Mouse (Mus musculus) stomach, embryonic 15.5 days (tissue): ENCODE data around the gene 2610028H24Rik. TPM values are rescaled to one million over a fixed set of nuclear protein-coding genes. Genes with fewer than 3 reads are reported as not detected.

ENCODE experiments used
- ATAC-seq: fragments of 200-750 bp; cut with Nextera tagmentation; 2 replicates; pipeline ENCODE4 v1.8.0; 2017; ENCODE audit warnings: low read depth, moderate number of reproducible peaks, moderate TSS enrichment; ENCODE audit not compliant: insufficient read depth, low FRiP score
- H3K27ac ChIP-seq: fragments of 300-500 bp; sonication (generic); 2 replicates; pipeline ENCODE4 v1.5.1; 2015; ENCODE audit warnings: mild to moderate bottlenecking, inconsistent platforms
- H3K27me3 ChIP-seq: fragments of 300-500 bp; sonication (generic); replicated peaks from 2 replicates; pipeline ENCODE4 v1.6.1; 2015; ENCODE audit warnings: inconsistent platforms
- H3K36me3 ChIP-seq: fragments of 300-500 bp; sonication (generic); 2 replicates; pipeline ENCODE4 v1.6.1; 2015; ENCODE audit warnings: inconsistent platforms
- H3K4me1 ChIP-seq: fragments of 300-500 bp; sonication (generic); 2 replicates; pipeline ENCODE4 v1.6.1; 2015; ENCODE audit warnings: inconsistent platforms
- H3K4me2 ChIP-seq: fragments of 300-500 bp; sonication (generic); 2 replicates; pipeline ENCODE4 v1.6.1; 2015; ENCODE audit warnings: mild to moderate bottlenecking, inconsistent platforms
- H3K4me3 ChIP-seq: fragments of 300-500 bp; sonication (generic); replicated peaks from 2 replicates; pipeline ENCODE4 v1.5.1; 2015; ENCODE audit warnings: inconsistent platforms
- H3K9ac ChIP-seq: fragments of 300-500 bp; sonication (generic); 2 replicates; pipeline ENCODE4 v1.6.1; 2015; ENCODE audit warnings: inconsistent platforms
- H3K9me3 ChIP-seq: fragments of 300-500 bp; sonication (generic); 2 replicates; pipeline ENCODE4 v1.6.1; 2016; ENCODE audit warnings: inconsistent platforms
- WGBS: fragments of 180-500 bp; shearing (Covaris S2); methylation state at CpG from one replicate; pipeline ENCODE4 v1.1.7; 2015; 5-methylcytosine and 5-hydroxymethylcytosine counted together
- polyA plus RNA-seq: library from polyadenylated mRNA; unstranded; fragments of >200 nt; fragmentation: Nextera tagmentation; extraction: Ambion mirVana; gene quantifications from 2 replicates; pipeline ENCODE4 v1.2.1, GENCODE M21; 2015

Gene 2610028H24Rik
- polyA plus RNA-seq = not detected in 2 replicates

- ATAC-seq = no peak
- Histone ChIP-seq H3K4me1 (no peaks in the 10 kb centered on the region), H3K4me2 (no peak within 1 kb of the TSS), H3K9ac (no peak within 1 kb of the TSS), H3K9me3 (no peaks in the 10 kb centered on the region), H3K27me3 (no peaks in the 10 kb centered on the region), H3K27ac (no peak within 1 kb of the TSS), H3K36me3 (no peaks in the 10 kb centered on the region), H3K4me3 (no peak within 1 kb of the TSS)
- WGBS = 66% methylated on average over 5 of the region's 5 CpGs
These were observed at the start of gene 2610028H24Rik for GRCm38 (mm10) chr10:76448851-76449250. Gene 2610028H24Rik (plus strand): TSS chr10:76449081.

GRCm38 (mm10) chr10:76408520-76408919 lies 40.4 kb upstream of the 2610028H24Rik start:
- no peaks in the 10 kb centered on the region for H3K4me1 ChIP-seq
- no peak overlapping the region for H3K4me3 ChIP-seq
- no peak overlapping the region for H3K9ac ChIP-seq
- no peak overlapping the region for H3K4me2 ChIP-seq
- peaks cover 69% of the 10 kb centered on the region for H3K36me3 ChIP-seq
- H3K27ac ChIP-seq = no peak overlapping the region
- 96% methylated on average over 10 of the region's 10 CpGs for WGBS
- no peaks in the 10 kb centered on the region for H3K9me3 ChIP-seq
- no peak for ATAC-seq
- no peaks in the 10 kb centered on the region for H3K27me3 ChIP-seq

GRCm38 (mm10) chr10:76416811-76417210 lies 32.1 kb upstream of the 2610028H24Rik start:
- Histone ChIP-seq H3K9me3 (no peaks in the 10 kb centered on the region), H3K36me3 (peaks cover 57% of the 10 kb centered on the region), H3K27ac (no peak overlapping the region), H3K4me1 (no peaks in the 10 kb centered on the region), H3K4me2 (no peak overlapping the region), H3K27me3 (no peaks in the 10 kb centered on the region), H3K9ac (no peak overlapping the region), H3K4me3 (no peak overlapping the region)
- WGBS = 94% methylated on average over 12 of the region's 12 CpGs
- ATAC-seq = no peak

- Histone ChIP-seq H3K9ac (no peak overlapping the region), H3K4me1 (no peaks in the 10 kb centered on the region), H3K27me3 (no peaks in the 10 kb centered on the region), H3K4me3 (no peak overlapping the region), H3K36me3 (peaks cover 59% of the 10 kb centered on the region), H3K9me3 (no peaks in the 10 kb centered on the region), H3K27ac (no peak overlapping the region), H3K4me2 (no peak overlapping the region)
- 94% methylated on average over 7 of the region's 7 CpGs for WGBS
- ATAC-seq = no peak
These were observed 23.2 kb upstream of the 2610028H24Rik start for GRCm38 (mm10) chr10:76425674-76426073.

- no peaks in the 10 kb centered on the region for H3K9me3 ChIP-seq
- H3K36me3 ChIP-seq = peaks cover 79% of the 10 kb centered on the region
- no peak overlapping the region for H3K4me3 ChIP-seq
- H3K27me3 ChIP-seq = no peaks in the 10 kb centered on the region
- 92% methylated on average over 11 of the region's 11 CpGs for WGBS
- H3K4me1 ChIP-seq = no peaks in the 10 kb centered on the region
- H3K4me2 ChIP-seq = no peak overlapping the region
- no peak overlapping the region for H3K27ac ChIP-seq
- no peak for ATAC-seq
- no peak overlapping the region for H3K9ac ChIP-seq
These were observed 15.0 kb upstream of the 2610028H24Rik start for GRCm38 (mm10) chr10:76433925-76434324.

- Histone ChIP-seq H3K27me3 (no peaks in the 10 kb centered on the region), H3K9ac (no peak overlapping the region), H3K27ac (peak overlapping the region; percentile 26; the same call in 1 of the 2 replicates), H3K4me1 (peaks cover 15% of the 10 kb centered on the region), H3K4me3 (no peak overlapping the region), H3K36me3 (peaks cover 34% of the 10 kb centered on the region), H3K9me3 (no peaks in the 10 kb centered on the region), H3K4me2 (no peak overlapping the region)
- ATAC-seq = no peak
- 74% methylated on average over 9 of the region's 9 CpGs for WGBS
These were observed 9.6 kb upstream of the 2610028H24Rik start for GRCm38 (mm10) chr10:76439107-76439890.

GRCm38 (mm10) chr10:76440281-76440680 lies 8.6 kb upstream of the 2610028H24Rik start, which contains the start of gene AC141477.1:
Gene AC141477.1 (minus strand): TSS chr10:76440444.
- H3K9ac ChIP-seq = no peak within 1 kb of the TSS
- 92% methylated on average over 17 of the region's 17 CpGs for WGBS
- peak within 1 kb of the TSS; percentile 26; the same call in 1 of the 2 replicates for H3K27ac ChIP-seq
- peak within 1 kb of the TSS; percentile 99; the same call in 1 of the 2 replicates for H3K4me3 ChIP-seq
- peaks cover 15% of the 10 kb centered on the region for H3K4me1 ChIP-seq
- H3K9me3 ChIP-seq = no peaks in the 10 kb centered on the region
- no peaks in the 10 kb centered on the region for H3K27me3 ChIP-seq
- no peak for ATAC-seq
- no peak within 1 kb of the TSS; the same call in 1 of the 2 replicates for H3K4me2 ChIP-seq
- H3K36me3 ChIP-seq = peaks cover 25% of the 10 kb centered on the region

- peak within 1 kb of the TSS; percentile 73; the same call in 1 of the 2 replicates for H3K9ac ChIP-seq
- H3K4me2 ChIP-seq = peak within 1 kb of the TSS; percentile 67
- H3K4me1 ChIP-seq = peaks cover 15% of the 10 kb centered on the region
- H3K27me3 ChIP-seq = no peaks in the 10 kb centered on the region
- H3K27ac ChIP-seq = peak within 1 kb of the TSS; percentile 99
- H3K9me3 ChIP-seq = no peaks in the 10 kb centered on the region
- H3K4me3 ChIP-seq = peak within 1 kb of the TSS; percentile 99
- WGBS = under 1% methylated on average over 78 of the region's 78 CpGs
- peak; percentile 99 for ATAC-seq
- peaks cover 8% of the 10 kb centered on the region; the same call in 1 of the 2 replicates for H3K36me3 ChIP-seq
These were observed 6.4 kb upstream of the 2610028H24Rik start, which contains the start of gene Pcnt for GRCm38 (mm10) chr10:76442178-76443088. Gene Pcnt (minus strand): TSS chr10:76442786.

- Histone ChIP-seq H3K9me3 (no peaks in the 10 kb centered on the region), H3K4me3 (no peak overlapping the region), H3K9ac (no peak overlapping the region), H3K27me3 (no peaks in the 10 kb centered on the region), H3K4me1 (peaks cover 13% of the 10 kb centered on the region), H3K4me2 (no peak overlapping the region), H3K36me3 (no peaks in the 10 kb centered on the region), H3K27ac (no peak overlapping the region)
- 73% methylated on average over 4 of the region's 4 CpGs for WGBS
- ATAC-seq = no peak
These were observed 2.7 kb upstream of the 2610028H24Rik start for GRCm38 (mm10) chr10:76445996-76446681.

- WGBS = 70% methylated on average over 15 of the region's 15 CpGs
- no peak overlapping the region for H3K27ac ChIP-seq
- no peak for ATAC-seq
- no peaks in the 10 kb centered on the region for H3K36me3 ChIP-seq
- H3K4me3 ChIP-seq = no peak overlapping the region
- no peaks in the 10 kb centered on the region for H3K9me3 ChIP-seq
- peaks cover 7% of the 10 kb centered on the region; the same call in 1 of the 2 replicates for H3K4me1 ChIP-seq
- no peaks in the 10 kb centered on the region for H3K27me3 ChIP-seq
- H3K9ac ChIP-seq = no peak overlapping the region
- H3K4me2 ChIP-seq = no peak overlapping the region
These were observed 1.3 kb upstream of the 2610028H24Rik start for GRCm38 (mm10) chr10:76447406-76448229.

GRCm38 (mm10) chr10:76455289-76455688 lies 6.4 kb downstream of the 2610028H24Rik start:
- Histone ChIP-seq H3K9me3 (no peaks in the 10 kb centered on the region), H3K4me2 (no peak overlapping the region), H3K9ac (no peak overlapping the region), H3K36me3 (no peaks in the 10 kb centered on the region), H3K27me3 (no peaks in the 10 kb centered on the region), H3K4me1 (no peaks in the 10 kb centered on the region), H3K27ac (no peak overlapping the region), H3K4me3 (no peak overlapping the region)
- 32% methylated on average over 5 of the region's 5 CpGs for WGBS
- no peak for ATAC-seq
